Mouse (Mus musculus) thymus, postnatal 10 days (tissue): ENCODE measurements around the gene Hist1h2bb.

Experiments used
- DNase-seq, 2 experiments: peaks; one replicate each; pipeline ENCODE4 v3.0.0; 2021; ENCODE audit warnings: low spot score in 2 of 2

Hist1h2bb gene

DNA sequence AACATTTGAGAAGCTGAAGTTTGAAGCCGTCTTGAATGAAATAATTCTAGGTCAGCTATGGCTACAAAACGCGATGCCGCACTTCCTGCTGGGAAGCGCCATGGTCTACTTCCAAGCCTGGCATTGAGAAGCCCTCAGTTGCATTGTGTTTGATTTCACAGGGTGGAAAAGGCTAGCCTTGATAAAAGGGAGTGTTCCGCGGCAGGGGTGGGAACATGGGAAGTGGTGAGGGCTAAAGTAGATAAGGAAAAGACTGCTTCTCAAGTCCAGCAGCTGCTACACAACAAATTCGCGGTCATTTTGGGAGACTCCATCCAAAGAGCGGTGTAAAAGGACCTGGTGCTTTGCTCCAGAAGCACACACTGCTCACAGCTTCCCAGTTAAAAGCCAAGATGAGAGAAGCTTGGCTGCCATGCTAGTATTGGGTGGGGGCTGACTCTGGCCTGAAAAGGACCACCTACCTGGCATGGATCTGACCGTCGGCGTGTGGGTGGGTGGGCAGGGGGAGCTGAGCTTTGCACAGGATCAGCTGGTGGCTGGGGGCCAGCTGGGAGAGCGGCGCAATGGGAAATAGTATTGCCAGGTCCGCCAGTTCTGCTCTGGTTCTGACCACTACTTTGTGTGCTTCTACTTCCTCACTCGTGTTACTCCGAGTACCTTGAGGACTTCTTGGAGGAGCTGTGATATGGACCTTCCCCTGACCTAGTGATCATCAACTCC lies 17.9 kb upstream of the Hist1h2bb start:
- DNase-seq = peak in 1 of 2 experiments; percentile 3

DNA sequence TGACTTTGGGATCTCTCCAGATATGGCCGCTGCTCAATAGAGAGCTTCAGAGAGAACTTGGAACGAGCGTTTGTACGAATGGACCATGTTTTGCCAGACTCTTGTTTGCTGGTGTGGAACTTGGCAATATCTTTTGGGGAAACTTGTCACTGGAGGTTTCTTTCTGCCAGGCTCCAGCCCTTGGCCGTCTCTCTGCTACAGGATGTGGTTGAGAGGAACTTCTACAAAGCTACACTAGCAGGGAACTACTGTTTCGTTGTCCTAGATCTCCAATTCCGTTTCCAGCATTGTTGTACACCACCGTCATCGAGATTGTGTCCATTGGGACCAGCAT lies 17.4 kb upstream of the Hist1h2bb start:
- DNase-seq = peak; percentile 34 to 36

DNA sequence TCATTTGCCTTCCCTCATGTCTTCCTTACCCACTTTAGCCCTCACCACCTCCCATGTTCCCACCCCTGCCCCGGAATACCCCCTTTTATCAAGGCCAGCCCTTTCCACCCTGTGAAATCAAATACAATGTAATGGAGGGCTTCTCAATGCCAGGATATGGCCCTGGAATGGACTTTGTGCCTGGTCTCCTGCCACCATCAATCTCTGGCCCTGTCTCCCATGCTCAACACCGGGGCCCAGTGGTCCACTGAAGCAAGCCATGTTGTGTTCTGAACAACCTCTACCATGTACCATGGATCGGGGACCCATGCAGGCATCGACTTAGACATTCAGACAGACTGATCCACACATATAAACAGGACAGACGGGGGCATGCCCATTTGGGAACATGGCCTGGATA lies 16.8 kb upstream of the Hist1h2bb start:
- DNase-seq = peak in 1 of 2 experiments; percentile 3

DNA sequence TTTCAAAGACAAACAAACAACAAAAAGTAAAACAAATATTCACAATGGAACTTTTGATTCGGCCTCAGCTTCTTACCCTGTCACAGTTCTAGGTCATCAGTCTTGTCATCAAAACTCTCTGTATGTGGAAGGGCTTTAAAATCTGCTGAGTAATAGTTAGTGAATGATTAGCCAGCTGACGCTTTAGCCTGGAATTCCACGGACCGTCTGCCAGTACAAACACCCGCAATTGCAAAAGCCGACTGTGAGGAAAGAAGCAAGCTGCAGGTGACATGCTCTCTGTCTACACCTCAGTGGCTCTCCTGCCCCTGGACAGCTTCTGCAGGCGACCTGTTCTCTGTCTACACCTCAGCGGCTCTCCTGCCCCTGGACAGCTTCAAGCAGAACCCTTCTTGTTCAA lies 16.1 kb upstream of the Hist1h2bb start:
- no peak for DNase-seq

DNA sequence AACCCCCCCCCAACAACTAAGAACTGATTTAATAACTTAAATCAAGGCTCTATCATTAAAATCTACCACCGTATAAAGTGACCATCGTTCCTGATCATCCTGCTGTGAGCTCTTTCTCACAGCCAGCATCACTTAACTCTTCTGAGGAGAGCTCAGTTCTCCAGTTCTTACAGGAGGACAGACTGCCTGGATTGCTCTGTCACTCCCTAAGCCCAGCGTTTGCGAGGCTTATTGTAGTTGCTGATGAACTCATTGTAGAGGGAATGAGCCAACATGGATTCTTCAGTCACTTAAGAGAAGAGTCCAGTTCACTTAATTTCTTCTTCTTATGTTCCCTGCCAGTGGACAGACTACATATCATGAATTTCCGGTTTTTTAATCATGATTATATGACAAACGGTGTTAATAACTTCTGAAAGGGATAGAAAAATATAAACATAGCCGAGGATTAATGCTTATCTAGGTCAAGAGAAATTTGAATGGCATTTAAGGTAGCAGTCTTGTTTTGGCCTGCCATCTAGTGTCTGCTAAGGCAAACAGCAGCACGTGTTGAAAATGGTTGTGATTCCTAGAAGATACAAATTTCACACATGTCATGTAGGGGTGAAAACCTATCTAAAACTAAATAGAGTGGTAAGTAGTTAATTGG lies 14.3 kb upstream of the Hist1h2bb start:
- no peak for DNase-seq

DNA sequence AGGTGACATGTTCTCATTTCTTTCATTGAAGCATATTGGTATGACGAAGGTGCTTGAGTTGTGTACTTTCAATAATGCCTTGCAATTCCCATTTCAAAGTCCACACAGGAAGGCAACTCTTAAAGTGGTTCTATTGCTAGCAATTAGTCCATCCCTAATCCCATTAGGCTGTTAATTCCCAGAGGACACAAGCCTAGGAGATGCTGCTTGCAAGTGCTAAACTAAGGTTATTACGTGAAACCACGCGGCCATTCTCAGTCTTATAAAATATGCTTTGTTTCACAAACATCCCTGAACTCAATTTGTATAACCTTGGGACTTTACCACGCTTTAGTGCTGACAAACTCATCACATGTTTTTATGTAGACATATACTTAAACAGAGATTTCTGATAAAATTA lies 9.4 kb upstream of the Hist1h2bb start:
- DNase-seq = no peak

DNA sequence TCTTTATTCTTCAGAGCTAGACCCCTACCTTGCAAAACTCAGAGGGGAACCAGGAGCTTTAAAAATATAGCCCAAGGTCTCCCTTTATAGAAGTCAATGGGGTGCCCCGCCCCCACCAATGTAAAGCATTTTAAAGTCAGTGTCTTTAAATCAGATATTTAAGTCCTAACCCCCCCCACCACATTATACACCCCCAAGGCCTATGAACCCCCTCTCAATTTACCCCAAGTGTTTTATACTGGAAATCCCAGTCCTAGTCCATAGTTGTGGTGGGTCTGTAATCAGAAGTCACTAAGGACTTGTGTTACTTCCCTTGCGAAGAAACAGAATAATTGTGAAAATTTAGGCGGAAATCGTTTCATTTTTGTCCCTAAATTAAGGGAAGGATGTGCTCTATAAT lies 8.5 kb upstream of the Hist1h2bb start:
- peak in 1 of 2 experiments; percentile 47 for DNase-seq

DNA sequence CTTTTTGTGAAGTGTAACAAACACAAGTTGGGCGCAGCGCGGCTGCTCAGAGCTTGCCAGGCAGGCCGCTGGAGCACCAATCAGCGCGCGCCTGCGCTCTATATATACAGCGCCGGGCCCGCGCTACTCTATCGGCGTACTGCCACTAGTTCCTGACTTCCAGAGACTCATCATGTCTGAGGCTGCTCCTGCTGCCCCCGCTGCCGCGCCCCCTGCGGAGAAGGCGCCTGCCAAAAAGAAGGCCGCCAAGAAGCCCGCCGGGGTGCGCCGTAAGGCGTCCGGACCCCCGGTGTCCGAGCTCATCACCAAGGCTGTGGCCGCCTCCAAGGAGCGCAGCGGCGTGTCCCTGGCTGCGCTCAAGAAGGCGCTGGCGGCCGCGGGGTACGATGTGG lies 7.9 kb upstream of the Hist1h2bb start, which contains the start of gene Hist1h1c:
TSS of gene Hist1h1c (plus strand) at position 132 of the 392 bp plus-strand sequence.
- peak; percentile 95 to 97 for DNase-seq

DNA sequence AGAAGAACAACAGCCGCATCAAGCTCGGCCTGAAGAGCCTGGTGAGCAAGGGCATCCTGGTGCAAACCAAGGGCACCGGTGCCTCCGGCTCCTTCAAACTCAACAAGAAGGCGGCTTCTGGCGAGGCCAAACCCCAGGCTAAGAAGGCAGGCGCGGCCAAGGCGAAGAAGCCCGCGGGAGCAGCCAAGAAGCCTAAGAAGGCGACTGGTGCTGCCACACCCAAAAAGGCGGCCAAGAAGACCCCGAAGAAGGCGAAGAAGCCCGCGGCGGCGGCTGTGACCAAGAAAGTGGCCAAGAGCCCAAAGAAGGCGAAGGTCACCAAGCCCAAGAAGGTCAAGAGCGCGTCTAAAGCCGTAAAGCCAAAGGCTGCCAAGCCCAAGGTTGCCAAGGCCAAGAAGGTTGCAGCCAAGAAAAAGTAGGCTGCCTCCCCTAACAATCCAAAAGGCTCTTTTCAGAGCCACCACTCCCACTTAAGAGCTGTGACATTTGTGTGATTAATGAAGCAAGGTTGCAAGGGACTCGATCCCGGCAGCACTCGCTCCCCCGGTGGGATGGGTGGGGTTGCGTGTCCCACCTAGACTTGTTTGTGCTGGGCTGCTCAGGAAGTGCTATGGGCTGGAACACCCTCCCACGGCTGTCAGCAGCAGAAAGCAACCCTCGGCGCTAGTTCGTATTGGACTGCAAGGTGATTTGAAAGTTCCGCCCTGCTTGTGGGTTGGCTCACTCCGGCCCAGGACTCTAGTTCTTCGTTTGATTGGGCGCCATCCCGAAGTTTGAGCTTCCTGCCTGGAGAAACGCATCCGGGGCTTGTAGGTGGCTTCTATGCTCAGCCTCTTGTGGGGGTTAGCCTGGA lies 7.2 kb upstream of the Hist1h2bb start:
- peak; percentile 87 to 90 for DNase-seq

DNA sequence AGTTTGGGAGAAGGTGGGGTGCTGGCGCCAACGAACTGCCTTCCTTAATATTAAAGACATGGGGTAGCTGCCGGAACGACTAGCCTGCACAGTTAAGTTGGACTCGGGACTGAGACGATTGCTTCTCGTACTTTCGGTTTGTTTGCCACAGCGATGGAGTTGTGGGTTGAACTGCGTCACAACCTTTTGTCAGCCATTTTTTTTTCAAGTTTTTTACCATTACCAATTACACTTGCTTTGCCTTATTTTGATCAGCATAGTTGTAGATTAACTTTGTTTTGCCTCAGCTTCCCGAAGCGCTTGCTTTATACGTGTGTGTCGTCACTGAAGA lies 6.6 kb upstream of the Hist1h2bb start:
- no peak for DNase-seq

DNA sequence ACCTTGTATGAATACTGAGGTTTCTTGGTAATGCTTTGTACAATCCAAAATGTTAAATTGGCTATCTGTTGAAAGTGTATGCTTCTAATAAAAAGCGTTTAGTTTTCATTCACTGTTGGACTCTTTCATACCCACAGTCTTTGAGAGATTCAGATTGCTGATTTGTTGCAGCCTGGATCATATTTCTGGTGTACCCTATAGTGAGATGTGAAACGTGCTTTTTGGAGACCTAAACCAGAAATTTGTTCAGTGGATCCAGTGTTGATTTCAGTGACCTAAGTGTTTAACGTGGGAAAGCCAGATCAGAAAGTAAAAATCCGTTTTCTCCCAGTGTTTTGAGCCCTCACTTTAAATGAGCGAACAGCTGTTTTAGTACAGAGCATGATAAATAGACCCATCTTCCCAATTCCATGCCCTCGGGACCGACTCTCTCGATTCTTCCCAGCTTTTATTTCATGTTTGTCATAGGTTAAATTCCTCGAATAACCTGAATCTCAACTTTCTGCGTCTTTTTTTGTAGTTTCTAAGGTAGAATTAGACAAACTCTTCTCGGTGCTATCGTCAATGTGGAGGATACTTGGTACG lies 6.2 kb upstream of the Hist1h2bb start:
- no peak for DNase-seq

DNA sequence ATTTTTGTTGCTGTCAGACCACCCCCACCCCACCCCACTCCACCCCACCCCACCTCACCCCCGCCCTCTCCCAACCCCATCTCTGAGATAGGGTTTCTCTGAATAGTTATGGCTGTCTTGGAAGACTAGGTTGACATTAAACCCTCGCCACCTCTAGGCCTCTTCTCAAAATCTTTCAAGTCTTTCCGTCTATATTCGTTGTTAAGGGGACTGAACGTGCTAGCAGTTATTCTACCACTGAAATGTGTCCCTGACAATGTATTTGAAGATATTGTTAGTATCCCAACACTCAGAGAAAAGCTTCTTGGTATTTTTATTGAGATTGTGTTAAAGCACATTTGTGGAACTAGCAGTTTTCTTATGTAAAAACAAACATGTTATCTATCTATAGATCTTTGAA lies 5.6 kb upstream of the Hist1h2bb start:
- DNase-seq = no peak

DNA sequence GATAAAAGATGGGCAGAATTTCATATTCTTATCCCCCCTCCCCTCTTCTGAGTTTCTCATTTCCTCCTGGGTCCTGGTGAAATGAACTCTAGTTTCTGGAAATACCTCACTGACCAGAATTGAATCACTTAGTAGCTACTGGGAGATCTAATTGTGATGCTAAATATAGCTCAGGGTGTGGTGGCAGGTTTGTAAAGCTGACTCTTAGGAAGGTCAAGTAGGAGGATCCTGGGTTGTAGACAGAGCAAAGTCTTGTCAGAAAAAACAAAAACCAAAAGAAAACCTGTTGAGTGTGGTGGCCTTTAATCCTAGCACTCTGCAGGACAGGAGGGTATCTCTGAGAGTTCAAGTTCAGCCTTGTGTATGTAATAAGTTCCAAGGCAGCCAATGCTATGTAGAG lies 4.5 kb upstream of the Hist1h2bb start:
- no peak for DNase-seq

DNA sequence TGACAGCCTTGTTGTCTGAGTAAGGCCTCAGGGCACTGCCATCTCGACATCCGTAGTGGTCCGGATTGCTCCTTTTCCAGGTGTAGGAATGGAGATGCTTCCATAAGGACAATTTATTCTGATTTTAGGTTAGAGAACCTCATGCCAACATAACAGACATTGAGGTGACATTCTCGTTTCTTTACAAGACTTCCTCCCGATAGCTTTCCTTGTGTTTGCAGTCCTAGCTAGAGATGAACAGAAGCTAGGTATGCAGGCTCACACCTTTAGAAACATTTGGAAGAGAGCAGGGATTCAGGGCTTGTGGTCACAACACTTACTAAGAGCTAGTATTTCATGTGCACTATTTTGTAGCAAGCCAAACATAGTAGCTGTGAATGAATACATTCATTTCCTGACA lies 3.3 kb upstream of the Hist1h2bb start:
- no peak for DNase-seq

DNA sequence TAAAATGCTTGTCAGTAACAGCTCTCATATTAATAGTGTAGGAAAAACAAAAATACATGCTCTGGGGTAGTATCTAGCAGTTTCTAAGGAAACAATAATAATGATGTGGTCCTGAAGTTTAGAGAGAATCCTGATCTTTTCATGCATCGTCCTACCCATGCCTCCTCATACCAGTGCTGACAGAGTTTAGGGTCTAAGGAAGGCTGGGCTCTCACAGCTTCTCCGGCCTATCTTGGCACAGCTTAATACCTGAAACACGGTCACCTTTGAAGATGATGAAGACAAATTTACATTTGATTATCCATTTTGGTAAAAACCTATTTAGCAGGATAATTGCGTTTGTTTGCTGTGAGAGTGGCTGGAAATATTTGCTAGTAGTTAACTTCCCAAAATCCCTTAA lies 2.6 kb upstream of the Hist1h2bb start:
- no peak for DNase-seq

DNA sequence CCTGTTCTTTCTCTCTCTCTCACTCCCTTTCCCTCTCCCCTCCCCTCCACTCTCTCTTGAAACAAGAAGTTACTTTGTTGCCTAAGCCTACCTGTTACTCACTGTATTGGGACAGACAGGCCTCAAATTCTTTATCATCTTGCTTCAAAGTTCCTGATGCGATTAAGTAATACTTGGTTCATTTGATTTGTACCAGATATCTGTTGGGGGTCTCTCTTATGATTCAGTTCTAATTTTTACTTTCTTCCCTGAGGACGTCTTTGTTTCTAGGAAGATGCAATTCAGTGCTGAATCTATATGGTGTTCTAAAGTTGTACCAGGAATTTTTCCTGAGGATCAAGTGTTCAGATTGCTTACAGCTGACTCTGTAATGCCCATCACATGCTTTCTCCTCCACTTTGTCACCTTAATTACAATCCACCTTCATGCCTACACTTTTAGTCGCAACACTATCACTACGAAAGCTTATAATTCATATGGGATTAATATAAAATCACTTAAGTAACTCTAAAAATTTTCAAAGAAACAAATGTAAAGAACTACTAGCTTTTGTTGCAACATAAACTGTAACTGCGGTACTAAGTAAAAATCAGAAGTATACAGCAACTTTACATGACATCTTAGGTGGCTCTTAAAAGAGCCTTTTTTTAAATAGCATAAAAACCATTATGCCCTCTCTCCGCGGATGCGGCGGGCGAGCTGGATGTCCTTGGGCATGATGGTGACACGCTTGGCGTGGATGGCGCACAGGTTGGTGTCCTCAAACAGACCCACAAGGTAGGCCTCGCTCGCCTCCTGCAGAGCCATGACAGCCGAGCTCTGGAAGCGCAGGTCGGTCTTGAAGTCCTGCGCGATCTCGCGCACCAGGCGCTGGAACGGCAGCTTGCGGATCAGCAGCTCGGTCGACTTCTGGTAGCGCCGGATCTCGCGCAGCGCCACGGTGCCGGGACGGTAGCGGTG lies 1.8 kb upstream of the Hist1h2bb start:
- DNase-seq = no peak

DNA sequence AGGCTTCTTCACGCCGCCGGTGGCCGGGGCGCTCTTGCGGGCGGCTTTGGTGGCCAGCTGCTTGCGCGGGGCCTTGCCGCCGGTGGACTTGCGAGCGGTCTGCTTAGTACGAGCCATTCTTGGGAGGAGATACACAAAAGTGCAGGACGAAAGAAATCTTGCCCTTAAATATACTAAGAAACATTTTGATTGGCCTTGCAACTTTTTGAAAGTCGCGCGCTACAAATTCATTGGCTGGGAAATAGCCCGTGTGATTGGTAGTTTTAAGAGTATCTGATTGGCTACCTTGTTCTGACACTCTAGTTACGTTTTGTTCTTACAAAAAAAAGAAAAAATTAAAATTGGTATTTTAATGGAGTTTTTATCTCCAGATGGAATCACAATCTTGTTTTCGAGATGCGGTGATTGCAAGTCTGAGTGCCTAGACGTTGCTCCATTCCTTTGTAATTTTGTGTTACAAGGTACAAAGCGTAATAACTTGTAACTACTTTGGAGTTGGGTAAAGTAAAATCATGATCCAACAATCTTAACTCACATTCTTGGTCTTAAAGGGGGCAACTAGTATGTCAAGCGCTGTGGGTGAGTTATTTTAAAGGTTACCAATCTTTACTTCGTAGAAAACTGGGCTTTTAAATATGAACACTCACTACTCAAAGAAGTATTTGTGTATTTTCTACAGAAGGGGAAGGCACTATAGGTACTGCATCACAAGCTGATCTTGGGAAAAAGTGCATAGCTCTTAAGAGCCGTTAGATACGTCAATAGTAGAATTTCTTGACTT lies 963 bp upstream of the Hist1h2bb start, which contains the start of gene Hist1h3c:
TSS of gene Hist1h3c (minus strand) at position 222 of the 781 bp plus-strand sequence.
- peak; percentile 81 to 90 for DNase-seq

DNA sequence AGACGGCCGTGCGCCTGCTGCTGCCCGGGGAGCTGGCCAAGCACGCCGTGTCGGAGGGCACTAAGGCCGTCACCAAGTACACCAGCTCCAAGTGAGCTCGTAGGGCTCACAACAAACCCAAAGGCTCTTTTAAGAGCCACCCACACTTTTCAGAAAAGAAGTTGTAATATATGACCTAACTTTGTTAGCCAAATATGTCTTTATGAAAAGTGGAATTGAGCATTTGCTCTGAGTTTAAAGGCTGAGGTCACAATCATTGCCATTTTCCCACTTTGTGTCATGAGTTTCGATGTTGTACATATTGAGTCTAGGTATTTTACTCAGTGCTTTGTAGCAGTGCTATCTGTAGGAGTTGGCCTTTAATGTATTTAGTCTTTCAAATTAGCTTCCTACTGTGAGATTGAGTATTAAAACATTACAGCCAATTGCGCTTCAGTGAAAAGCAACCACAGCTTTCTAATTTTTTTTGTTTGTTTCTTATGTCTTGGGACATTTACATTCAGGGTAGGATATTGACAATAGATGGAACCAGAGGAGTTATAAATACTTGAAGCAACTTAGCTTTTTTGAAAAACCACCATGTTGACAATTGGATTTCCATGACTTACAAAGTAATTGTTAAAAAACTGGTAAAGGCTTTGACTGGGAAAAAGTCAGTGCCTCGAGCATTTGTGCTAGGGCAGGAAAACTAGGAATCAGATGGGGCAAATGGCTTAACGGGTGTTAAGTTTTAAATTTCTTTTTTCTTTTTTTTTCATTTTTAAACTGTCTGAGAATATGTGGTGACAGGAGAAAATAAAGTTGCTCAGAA lies 752 bp downstream of the Hist1h2bb start:
- DNase-seq = no peak

DNA sequence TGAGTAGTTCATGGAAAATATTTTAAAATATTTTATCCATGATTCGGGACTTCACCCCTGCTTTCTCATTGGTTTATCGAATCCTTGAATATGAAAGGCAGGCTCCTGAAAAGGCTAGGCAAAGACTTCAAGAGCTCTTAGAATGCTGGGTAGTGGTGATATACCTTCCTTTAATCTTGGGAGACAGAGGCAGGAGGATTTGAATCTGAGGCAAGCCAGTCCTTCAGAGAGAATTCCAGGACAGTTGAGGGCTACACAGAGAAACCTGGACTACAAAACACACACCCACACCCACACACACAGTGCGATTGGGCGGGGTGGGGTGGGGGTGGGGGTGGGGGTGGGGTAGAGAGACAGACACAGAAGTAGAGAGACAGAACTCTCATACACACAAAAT lies 1.4 kb downstream of the Hist1h2bb start:
- no peak for DNase-seq
